Mouse (Mus musculus) forebrain, embryonic 13.5 days (tissue): ENCODE measurements around the gene Mta2. TPM values are rescaled to one million over a fixed set of nuclear protein-coding genes. Genes with fewer than 3 reads are reported as not detected.

Experiments
- ATAC-seq: fragments of 200-750 bp; cut with Nextera tagmentation; 2 replicates; pipeline ENCODE4 v1.8.0; 2017
- H3K27ac ChIP-seq: fragments of 300-500 bp; sonication (generic); 2 replicates; pipeline ENCODE4 v1.5.1; 2015; ENCODE audit warnings: inconsistent platforms, mild to moderate bottlenecking, moderate library complexity
- H3K27me3 ChIP-seq: fragments of 300-500 bp; sonication (generic); 2 replicates; pipeline ENCODE4 v1.6.1; 2015; ENCODE audit warnings: mild to moderate bottlenecking, inconsistent platforms
- H3K36me3 ChIP-seq: fragments of 300-500 bp; sonication (generic); 2 replicates; pipeline ENCODE4 v1.6.1; 2015; ENCODE audit warnings: mild to moderate bottlenecking, inconsistent platforms; ENCODE audit not compliant: poor library complexity, severe bottlenecking
- H3K4me1 ChIP-seq: fragments of 300-500 bp; sonication (generic); 2 replicates; pipeline ENCODE4 v1.6.1; 2015; ENCODE audit warnings: inconsistent platforms
- H3K4me2 ChIP-seq: fragments of 300-500 bp; sonication (generic); 2 replicates; pipeline ENCODE4 v1.6.1; 2015; ENCODE audit warnings: inconsistent platforms, mild to moderate bottlenecking, moderate library complexity
- H3K4me3 ChIP-seq: fragments of 300-500 bp; sonication (generic); 2 replicates; pipeline ENCODE4 v1.5.1; 2015; ENCODE audit warnings: mild to moderate bottlenecking, inconsistent platforms
- H3K9ac ChIP-seq: fragments of 300-500 bp; sonication (generic); 2 replicates; pipeline ENCODE4 v1.6.1; 2015; ENCODE audit warnings: mild to moderate bottlenecking, inconsistent platforms
- H3K9me3 ChIP-seq: fragments of 300-500 bp; sonication (generic); replicated peaks from 2 replicates; pipeline ENCODE4 v1.6.1; 2016; ENCODE audit warnings: inconsistent platforms
- WGBS: fragments of 180-500 bp; shearing (Covaris S2); methylation state at CpG from one replicate; pipeline ENCODE4 v1.1.7; 2015; 5-methylcytosine and 5-hydroxymethylcytosine counted together
- polyA plus RNA-seq: library from polyadenylated mRNA; unstranded; fragments of >200 nt; fragmentation: Nextera tagmentation; extraction: Ambion mirVana; gene quantifications from 2 replicates; pipeline ENCODE4 v1.2.1, GENCODE M21; 2015

The Mta2 gene
- polyA plus RNA-seq, 1 experiment from 2014 or later: 178 TPM

DNA sequence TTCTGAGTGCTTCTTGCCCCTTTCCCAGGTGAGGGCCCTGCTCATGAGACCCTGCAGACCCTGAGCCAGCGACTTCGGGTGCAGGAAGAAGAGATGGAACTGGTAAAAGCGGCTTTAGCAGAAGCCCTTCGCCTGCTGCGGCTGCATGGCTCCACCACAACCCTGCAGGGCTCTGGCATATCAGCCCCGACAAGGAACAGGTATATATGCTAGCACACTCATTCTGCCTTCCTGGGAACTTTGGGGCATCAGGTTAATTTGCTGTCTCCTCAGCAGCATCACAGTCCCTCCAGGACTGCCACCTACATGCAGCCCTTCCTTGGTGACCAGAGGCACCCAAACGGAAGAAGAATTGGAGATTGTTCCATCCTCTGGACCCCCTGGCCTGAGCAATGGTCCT is 10.9 kb upstream of the Mta2 start:
- Histone ChIP-seq H3K4me2 (peak overlapping the region; percentile 76), H3K4me1 (peaks cover 20% of the 10 kb centered on the region), H3K36me3 (peaks cover 41% of the 10 kb centered on the region), H3K9ac (peak overlapping the region; percentile 28; the same call in 1 of the 2 replicates), H3K27ac (no peak overlapping the region), H3K27me3 (peaks cover 11% of the 10 kb centered on the region), H3K4me3 (0 out of 2 replicates have a peak overlapping the region, but pooled peaks have one; percentile 56), H3K9me3 (no peaks in the 10 kb centered on the region)
- 83% methylated on average over 7 of the region's 7 CpGs for WGBS
- ATAC-seq: no peak

DNA sequence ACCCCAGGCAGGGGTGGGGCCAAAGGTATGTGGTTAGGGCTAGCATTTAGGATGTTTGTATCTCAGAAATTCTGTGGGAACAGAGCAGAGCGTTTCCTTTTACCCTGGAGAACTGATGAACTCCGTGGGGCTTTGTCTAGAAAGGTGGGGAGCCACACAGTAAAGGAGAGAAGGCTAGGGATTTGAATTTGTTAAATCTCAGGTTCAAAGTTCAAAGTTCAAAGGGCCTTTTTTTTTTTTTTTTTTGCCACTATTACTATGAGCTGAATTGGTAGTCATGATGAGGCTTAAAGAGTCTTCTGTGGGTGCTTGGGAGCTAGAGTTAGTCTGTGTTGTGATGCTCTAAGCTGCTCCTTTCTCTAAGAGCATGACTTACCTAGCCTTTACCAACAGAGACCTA is 4.9 kb upstream of the Mta2 start:
- no peak overlapping the region for H3K27ac ChIP-seq
- ATAC-seq: no peak
- H3K9me3 ChIP-seq: no peaks in the 10 kb centered on the region
- no peak overlapping the region for H3K4me2 ChIP-seq
- no peak overlapping the region for H3K9ac ChIP-seq
- peaks cover 22% of the 10 kb centered on the region; the same call in 1 of the 2 replicates for H3K36me3 ChIP-seq
- H3K4me3 ChIP-seq: no peak overlapping the region
- peaks cover 7% of the 10 kb centered on the region for H3K4me1 ChIP-seq
- 88% methylated on average over 2 of the region's 2 CpGs for WGBS
- no peaks in the 10 kb centered on the region for H3K27me3 ChIP-seq

DNA sequence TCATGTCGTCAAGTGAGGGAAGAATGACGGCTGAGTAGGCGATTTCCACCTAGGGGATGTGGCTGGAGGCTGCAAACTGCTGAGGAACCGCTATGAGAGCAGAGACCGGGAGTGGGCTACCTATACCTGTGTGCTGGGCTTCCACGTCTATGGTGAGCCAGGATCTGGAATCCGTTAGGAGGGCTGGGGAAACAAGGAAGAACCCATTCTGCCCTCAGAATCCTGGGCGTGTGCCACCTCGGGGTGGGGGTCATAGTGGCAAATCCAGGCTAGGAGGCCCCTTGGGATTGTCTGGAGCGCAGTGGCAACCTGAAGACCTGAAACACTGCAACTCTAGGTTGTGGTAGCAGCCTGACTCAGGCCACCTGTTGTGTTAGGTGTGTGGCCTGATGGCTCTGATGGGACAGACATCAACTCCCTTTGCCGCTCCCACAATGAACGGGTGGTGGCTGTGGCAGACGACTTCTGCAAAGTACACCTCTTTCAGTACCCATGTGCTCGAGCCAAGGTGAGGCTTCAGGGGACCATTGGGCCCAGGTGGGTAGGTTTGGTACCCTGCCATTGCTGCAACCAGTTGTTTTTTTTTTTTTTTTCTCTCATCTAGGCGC is 1.0 kb upstream of the Mta2 start:
- 82% methylated on average over 15 of the region's 15 CpGs for WGBS
- H3K4me1 ChIP-seq: peaks cover 35% of the 10 kb centered on the region
- H3K9me3 ChIP-seq: no peaks in the 10 kb centered on the region
- no peaks in the 10 kb centered on the region for H3K27me3 ChIP-seq
- peak overlapping the region; percentile 99; the same call in 1 of the 2 replicates for H3K9ac ChIP-seq
- no peak; the same call in 1 of the 2 replicates for ATAC-seq
- no peak overlapping the region for H3K27ac ChIP-seq
- peaks cover 27% of the 10 kb centered on the region for H3K36me3 ChIP-seq
- H3K4me3 ChIP-seq: peak overlapping the region; percentile 85; the same call in 1 of the 2 replicates
- peak overlapping the region; percentile 72 for H3K4me2 ChIP-seq

DNA sequence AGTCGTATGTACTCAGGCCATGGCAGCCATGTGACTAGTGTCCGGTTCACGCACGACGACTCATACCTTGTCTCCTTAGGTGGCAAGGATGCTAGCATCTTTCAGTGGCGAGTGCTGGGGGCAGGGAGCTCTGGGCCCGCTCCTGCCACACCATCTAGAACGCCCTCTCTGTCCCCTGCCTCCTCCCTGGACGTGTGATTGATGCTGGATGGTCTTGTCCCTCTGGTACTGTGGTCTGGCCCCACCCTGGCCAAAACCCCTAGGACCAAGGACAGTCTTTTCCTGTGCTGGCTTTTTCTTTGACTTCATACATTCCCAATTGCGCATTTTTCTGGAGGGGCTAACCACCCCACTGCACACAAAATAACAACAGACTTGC is 550 bp upstream of the Mta2 start:
- ATAC-seq: peak; percentile 16; the same call in 1 of the 2 replicates

DNA sequence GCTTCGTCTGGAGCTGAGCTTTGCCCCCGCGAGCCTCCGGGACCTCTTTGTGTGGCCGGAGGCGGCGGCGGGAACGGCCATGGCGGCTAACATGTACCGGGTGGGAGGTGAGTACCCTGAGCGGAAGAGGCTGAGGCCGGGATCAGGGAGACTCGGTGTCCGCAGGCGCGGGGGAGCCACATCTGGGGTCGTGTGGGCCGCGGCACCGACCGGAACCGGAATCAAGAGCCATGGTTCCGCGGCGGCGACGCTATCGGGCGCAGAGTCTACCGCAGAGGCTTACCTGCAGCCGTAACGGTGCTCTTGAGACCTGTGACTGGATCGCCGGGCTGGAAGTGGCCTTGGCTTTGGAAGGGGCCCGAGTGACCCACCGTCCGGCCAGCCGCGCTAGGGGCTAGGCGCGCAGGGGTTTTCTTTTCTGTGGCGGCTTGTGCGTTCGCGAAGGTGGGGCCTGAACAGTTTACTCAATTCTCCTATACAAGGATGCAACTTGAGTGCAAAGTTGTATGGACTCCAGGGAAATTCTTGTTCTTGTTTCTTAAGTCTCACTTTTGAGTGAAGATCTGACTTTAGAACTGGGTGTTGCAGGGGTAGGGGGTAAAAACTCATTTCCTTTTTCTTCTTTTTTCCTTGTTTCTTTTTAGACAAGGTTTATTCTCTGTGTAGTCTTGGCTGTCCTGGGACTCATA is 745 bp downstream of the Mta2 start:
- peak overlapping the region; percentile 99 for H3K9ac ChIP-seq
- H3K9me3 ChIP-seq: no peaks in the 10 kb centered on the region
- H3K4me1 ChIP-seq: peaks cover 35% of the 10 kb centered on the region
- peak; percentile 33 for ATAC-seq
- no peaks in the 10 kb centered on the region for H3K27me3 ChIP-seq
- peak overlapping the region; percentile 85 for H3K4me3 ChIP-seq
- peak overlapping the region; percentile 72 for H3K4me2 ChIP-seq
- peaks cover 38% of the 10 kb centered on the region for H3K36me3 ChIP-seq
- under 1% methylated on average over 45 of the region's 46 CpGs for WGBS
- peak overlapping the region; percentile 97 for H3K27ac ChIP-seq

More for the DNA sequence above, 550 bp upstream of the Mta2 start:
- Histone ChIP-seq H3K9ac (peak overlapping the region; percentile 99), H3K27me3 (no peaks in the 10 kb centered on the region), H3K9me3 (no peaks in the 10 kb centered on the region), H3K4me1 (peaks cover 35% of the 10 kb centered on the region), H3K36me3 (peaks cover 32% of the 10 kb centered on the region), H3K4me2 (peak overlapping the region; percentile 72), H3K4me3 (peak overlapping the region; percentile 85), H3K27ac (peak overlapping the region; percentile 97)
- WGBS: 32% methylated on average over 10 of the region's 10 CpGs

DNA sequence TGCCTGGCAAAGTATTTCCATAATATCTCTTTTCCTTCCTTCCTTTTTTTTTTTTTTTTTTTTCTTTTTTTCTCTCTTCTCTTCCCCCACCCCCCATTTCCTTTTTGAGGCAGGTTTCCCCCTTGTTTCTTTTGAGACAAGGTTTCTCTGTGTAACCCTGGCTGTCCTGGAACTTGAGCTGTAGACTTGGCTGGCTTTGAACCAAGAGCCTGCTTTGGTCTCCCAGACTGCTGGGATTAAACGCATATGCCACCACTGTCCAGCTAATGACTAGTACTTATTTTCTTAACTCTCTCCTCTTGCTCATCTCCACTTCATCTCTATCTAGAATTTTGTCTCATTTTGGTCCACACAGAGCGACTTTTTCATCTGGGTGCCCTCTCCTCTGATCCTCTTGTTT is 1.4 kb downstream of the Mta2 start:
- no peak for ATAC-seq
- Histone ChIP-seq H3K27me3 (no peaks in the 10 kb centered on the region), H3K27ac (0 out of 2 replicates have a peak overlapping the region, but pooled peaks have one; percentile 19), H3K9ac (peak overlapping the region; percentile 99), H3K4me3 (peak overlapping the region; percentile 85), H3K4me1 (peaks cover 35% of the 10 kb centered on the region), H3K9me3 (no peaks in the 10 kb centered on the region), H3K4me2 (peak overlapping the region; percentile 72), H3K36me3 (peaks cover 41% of the 10 kb centered on the region)
- WGBS: 69% methylated on average over 2 of the region's 2 CpGs

DNA sequence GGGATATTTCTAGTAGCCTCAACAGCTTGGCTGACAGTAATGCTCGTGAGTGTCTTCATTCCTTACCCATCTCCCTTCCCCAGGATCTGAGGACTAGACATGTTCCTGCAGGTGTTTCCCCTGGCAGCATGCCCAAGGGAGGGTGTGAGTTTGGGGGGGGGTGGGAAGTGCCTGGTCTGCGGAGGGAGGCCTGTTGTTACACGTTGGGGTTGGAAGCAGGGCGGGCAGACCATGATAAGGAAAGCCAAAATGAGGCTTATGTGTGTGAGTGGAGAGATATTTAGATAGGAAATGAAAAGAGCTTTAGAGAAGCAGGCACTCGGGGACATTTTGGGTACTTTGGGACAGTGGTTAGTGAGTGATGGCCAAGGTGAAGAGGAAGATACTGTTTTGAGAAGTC is 2.4 kb downstream of the Mta2 start:
- Histone ChIP-seq H3K9ac (peak overlapping the region; percentile 99), H3K4me3 (peak overlapping the region; percentile 85), H3K27ac (peak overlapping the region; percentile 25), H3K9me3 (no peaks in the 10 kb centered on the region), H3K27me3 (no peaks in the 10 kb centered on the region), H3K4me1 (peaks cover 35% of the 10 kb centered on the region), H3K36me3 (peaks cover 51% of the 10 kb centered on the region), H3K4me2 (peak overlapping the region; percentile 72)
- 65% methylated on average over 5 of the region's 5 CpGs for WGBS
- no peak for ATAC-seq

DNA sequence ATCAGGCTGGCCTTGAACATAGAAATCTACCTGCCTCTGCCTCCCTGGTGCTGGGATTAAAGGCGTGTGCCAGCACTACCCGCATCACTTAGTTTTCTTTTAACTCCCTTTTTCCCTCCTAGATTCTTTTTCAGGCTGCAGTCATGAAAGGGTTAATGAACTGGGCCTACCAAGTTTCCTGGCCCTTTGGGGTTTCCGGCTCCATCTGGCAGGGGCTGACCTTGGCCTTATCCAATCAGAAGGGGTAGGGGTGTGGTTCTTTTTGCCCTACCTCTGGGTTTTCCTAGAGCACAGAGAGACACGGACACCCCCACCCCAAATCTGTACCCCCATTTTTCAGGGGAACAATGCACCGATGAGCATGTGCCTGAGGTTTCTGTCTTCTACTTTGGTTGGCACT is 3.1 kb downstream of the Mta2 start:
- peaks cover 58% of the 10 kb centered on the region for H3K36me3 ChIP-seq
- peak overlapping the region; percentile 27; the same call in 1 of the 2 replicates for H3K9ac ChIP-seq
- H3K27ac ChIP-seq: peak overlapping the region; percentile 11; the same call in 1 of the 2 replicates
- WGBS: 36% methylated on average over 5 of the region's 5 CpGs
- no peaks in the 10 kb centered on the region for H3K9me3 ChIP-seq
- peaks cover 35% of the 10 kb centered on the region for H3K4me1 ChIP-seq
- ATAC-seq: no peak
- peak overlapping the region; percentile 21 for H3K4me3 ChIP-seq
- H3K27me3 ChIP-seq: no peaks in the 10 kb centered on the region
- H3K4me2 ChIP-seq: peak overlapping the region; percentile 44

DNA sequence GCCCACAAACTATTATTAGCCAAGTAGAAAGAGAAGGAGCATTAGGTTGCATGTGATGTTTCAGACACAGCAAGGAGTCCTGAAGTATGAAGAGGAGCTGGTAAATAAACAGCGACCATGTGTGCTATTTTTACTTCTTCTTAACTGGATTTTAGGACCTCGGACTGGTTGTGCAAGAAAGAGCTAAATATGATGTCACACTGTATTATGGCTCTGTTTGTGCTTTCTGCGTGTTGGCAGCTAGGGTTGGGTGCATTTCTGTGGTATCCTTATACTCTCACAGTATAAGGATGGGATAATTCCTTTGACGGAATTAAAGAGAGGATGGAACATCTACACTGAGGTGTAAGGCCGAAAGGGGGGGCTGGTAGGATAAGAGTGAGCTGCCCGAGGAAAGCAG is 3.6 kb downstream of the Mta2 start:
- Histone ChIP-seq H3K4me1 (peaks cover 35% of the 10 kb centered on the region), H3K9ac (peak overlapping the region; percentile 27; the same call in 1 of the 2 replicates), H3K4me3 (peak overlapping the region; percentile 21), H3K4me2 (peak overlapping the region; percentile 44), H3K36me3 (peaks cover 63% of the 10 kb centered on the region), H3K27ac (peak overlapping the region; percentile 11; the same call in 1 of the 2 replicates), H3K9me3 (no peaks in the 10 kb centered on the region), H3K27me3 (no peaks in the 10 kb centered on the region)
- 82% methylated on average over 6 of the region's 6 CpGs for WGBS
- no peak for ATAC-seq

DNA sequence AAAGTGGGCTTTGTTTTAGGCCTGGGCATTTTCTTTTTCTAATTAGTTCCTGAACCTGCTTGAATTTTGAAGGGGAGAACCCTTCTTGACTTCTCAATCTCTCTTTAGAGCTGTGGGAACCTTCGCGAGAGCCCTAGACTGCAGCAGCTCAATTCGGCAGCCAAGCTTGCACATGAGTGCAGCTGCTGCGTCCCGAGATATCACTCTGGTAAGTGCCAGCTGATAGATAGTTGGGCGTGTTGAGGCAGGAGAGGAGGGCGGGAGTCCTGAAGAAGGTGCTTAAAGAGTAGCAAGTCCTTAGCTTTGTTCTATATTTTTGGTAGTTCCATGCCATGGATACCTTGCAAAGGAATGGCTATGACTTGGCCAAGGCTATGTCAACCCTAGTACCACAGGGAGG is 5.3 kb downstream of the Mta2 start:
- Histone ChIP-seq H3K9ac (no peak overlapping the region), H3K4me1 (peaks cover 38% of the 10 kb centered on the region), H3K4me2 (no peak overlapping the region), H3K9me3 (no peaks in the 10 kb centered on the region), H3K27ac (no peak overlapping the region), H3K4me3 (no peak overlapping the region), H3K27me3 (no peaks in the 10 kb centered on the region), H3K36me3 (peaks cover 79% of the 10 kb centered on the region)
- ATAC-seq: no peak
- 94% methylated on average over 7 of the region's 7 CpGs for WGBS

DNA sequence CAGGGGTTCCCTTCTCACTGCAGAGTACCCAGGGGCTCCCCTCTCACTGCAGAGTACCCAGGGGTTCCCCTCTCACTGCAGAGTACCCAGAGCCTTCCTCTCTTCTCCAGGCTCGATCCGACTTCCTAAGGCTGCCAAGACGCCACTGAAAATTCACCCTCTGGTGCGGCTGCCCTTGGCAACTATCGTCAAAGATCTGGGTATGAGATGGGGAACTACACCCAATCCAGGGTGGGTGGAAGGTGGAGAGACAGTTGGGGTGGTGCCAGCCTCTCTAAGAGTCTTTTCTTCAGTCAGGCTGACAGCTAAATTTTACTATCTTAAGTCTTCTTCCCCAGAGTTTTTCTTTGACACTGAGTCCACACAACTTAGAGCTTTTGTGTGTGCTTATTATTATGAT is 8.5 kb downstream of the Mta2 start:
- Histone ChIP-seq H3K9ac (no peak overlapping the region), H3K9me3 (no peaks in the 10 kb centered on the region), H3K4me3 (no peak overlapping the region), H3K36me3 (peaks cover 72% of the 10 kb centered on the region), H3K27ac (no peak overlapping the region), H3K27me3 (no peaks in the 10 kb centered on the region), H3K4me1 (peaks cover 37% of the 10 kb centered on the region), H3K4me2 (no peak overlapping the region)
- ATAC-seq: no peak
- WGBS: 95% methylated on average over 5 of the region's 5 CpGs

DNA sequence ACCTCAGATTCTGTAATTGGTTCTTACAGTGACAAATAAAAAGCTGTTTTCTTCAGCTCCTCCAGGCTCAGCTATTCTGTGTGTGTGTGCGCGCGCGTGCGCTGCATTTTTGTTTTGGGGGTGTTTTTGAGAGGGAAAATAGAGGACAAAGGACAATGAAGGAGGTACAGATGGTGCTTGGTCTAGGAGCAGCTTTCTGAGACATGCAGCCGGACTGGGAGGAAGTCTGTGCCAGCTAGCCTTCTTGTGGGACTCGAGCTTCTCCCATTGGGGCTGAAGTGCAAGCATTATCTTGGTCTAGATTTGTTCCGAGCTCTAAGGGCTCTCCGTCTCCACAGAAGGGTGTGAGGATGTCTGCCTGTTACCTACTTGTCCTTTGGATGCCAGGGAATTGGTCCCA is 10.6 kb downstream of the Mta2 start:
- H3K4me2 ChIP-seq: peak overlapping the region; percentile 96
- no peaks in the 10 kb centered on the region for H3K27me3 ChIP-seq
- H3K4me1 ChIP-seq: peaks cover 37% of the 10 kb centered on the region
- 57% methylated on average over 9 of the region's 9 CpGs for WGBS
- peak; percentile 23 for ATAC-seq
- 0 out of 2 replicates have a peak overlapping the region, but pooled peaks have one; percentile 1 for H3K4me3 ChIP-seq
- no peaks in the 10 kb centered on the region for H3K9me3 ChIP-seq
- H3K9ac ChIP-seq: peak overlapping the region; percentile 71
- peak overlapping the region; percentile 97 for H3K27ac ChIP-seq
- H3K36me3 ChIP-seq: peaks cover 64% of the 10 kb centered on the region
